12 mouse cellular contexts compared by ENCODE assay signal in the genomic region with DNA sequence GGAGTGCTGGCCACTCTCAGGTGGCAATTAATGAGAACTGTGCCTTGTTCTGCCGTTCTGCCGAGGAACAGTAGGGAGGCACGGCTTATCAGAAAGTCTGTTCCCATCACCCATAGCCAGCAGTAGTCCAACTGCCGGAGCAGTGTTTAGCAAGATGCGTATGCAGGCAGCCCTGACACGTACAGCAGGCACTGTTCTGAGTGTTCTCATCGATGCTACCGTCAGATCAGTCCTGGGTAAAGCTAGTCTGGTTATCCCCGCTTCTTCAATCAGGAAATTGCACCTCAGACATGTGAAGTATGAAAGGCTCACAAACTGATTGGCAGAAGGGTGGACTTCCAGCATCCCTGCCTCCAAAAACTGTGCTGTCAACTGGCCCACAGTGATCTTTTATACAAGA.
"Had no signal": no experiment of that assay in that cellular context is flagged by ENCODE, and none has a peak within 500 bp of the region (broad histone marks: within the 10 kb centered on the region; RNA-seq: fewer than 3 reads in every experiment).

No protein-coding gene starts in this region.

- DNase-seq: kidney, adult 2 months; kidney, postnatal 25 days; liver; lung, adult 18-20 months; lung, postnatal 10 days; lung, postnatal 36 days; right cerebral cortex, adult 18-20 months; right cerebral cortex, postnatal 14 days; right cerebral cortex, postnatal 4 days; thymus, adult 2 months; thymus, postnatal 14 days; thymus, postnatal 4 days had no signal
